Mouse (Mus musculus): ENCODE results near the gene Snx20. TPM values are rescaled to one million over a fixed set of nuclear protein-coding genes. Genes with fewer than 3 reads are reported as not detected.

Snx20 gene
- 64.6 TPM for total RNA-seq (2023)

GRCm38 (mm10) chr8:88635474-88636397 is at the start of gene Snx20:
Gene Snx20 (minus strand): TSS chr8:88636128.

GRCm38 (mm10) chr8:88646837-88647778 is 11.2 kb upstream of the Snx20 start, which contains the start of gene Nod2:
Gene Nod2 (plus strand): TSS chr8:88647315.

Other genes with a start within 250 kb of the Snx20 start
- not detected for gene Nkd1, start 114.8 kb downstream of the Snx20 start, total RNA-seq (2023)
- 1.3 TPM for gene Nod2, start 11.2 kb upstream of the Snx20 start, total RNA-seq (2023)
- 115 TPM for gene Cyld, start 60.9 kb upstream of the Snx20 start, total RNA-seq (2023)